Mouse (Mus musculus) kidney, adult 2 months (tissue): Measurements from ENCODE around the gene Msmp.

Experiments used
- CTCF ChIP-seq: fragments of 200-500 bp; conservative IDR thresholded peaks from 2 replicates; pipeline ENCODE4 v1.5.1; 2011; ENCODE audit warnings: low read depth, mild to moderate bottlenecking, control low read depth, low read length, moderate library complexity, mixed read lengths; ENCODE audit not compliant: insufficient read depth, insufficient read length
- POLR2A ChIP-seq: fragments of 200-500 bp; IDR thresholded peaks from one replicate; pipeline ENCODE4 v1.6.1; 2011; ENCODE audit warnings: low read depth, low read length, control low read depth

DNA sequence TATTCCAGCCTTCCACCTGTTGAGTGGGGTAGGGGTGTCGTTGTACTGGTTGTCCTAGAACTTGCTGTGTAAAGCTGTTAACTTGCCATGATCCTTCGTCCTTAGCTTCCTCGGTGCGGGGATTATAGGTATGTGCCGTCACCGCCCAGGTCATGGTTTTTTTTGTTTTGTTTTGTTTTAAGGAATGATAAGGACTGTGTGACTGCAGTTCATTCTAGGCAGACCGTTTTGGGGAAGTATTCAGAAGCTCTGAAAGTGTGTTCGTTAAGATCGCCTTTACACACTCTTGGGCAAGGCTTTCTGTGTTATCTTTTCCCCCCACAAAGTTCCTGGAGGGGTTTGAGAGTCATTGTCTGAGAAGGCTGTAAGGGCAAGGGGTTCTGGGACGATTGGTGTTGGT lies 28.2 kb upstream of the Msmp start:
- TF ChIP-seq POLR2A (no peak), CTCF (no peak)
